ENCODE assay signal across 24 mouse cellular contexts in genomic region chr8:44687126-44687525, GRCm38 (mm10).
"Had no signal": no experiment of that assay in that cellular context is flagged by ENCODE, and none has a peak within 500 bp of the region (broad histone marks: within the 10 kb centered on the region; RNA-seq: fewer than 3 reads in every experiment).

No protein-coding gene starts in this region.

- ATAC-seq: hindbrain, embryonic 16.5 days; inflammation-experienced regulatory T-cells, adult 6 months; intestine, embryonic 15.5 days; intestine, postnatal 0 days had no signal

- H3K4me3 ChIP-seq: gastrocnemius, adult 2 months; heart, embryonic 10.5 days; heart, embryonic 12.5 days; hindbrain, embryonic 10.5 days; hindbrain, embryonic 12.5 days; intestine, embryonic 15.5 days; layer of hippocampus, adult 2 months; left cerebral cortex, adult 2 months; limb, embryonic 10.5 days; limb, embryonic 12.5 days had no signal

- H3K27me3 ChIP-seq: heart, embryonic 12.5 days; hindbrain, embryonic 12.5 days; intestine, embryonic 15.5 days; limb, embryonic 12.5 days had no signal

- H3K27ac ChIP-seq: gastrocnemius, adult 2 months; heart, embryonic 10.5 days; hindbrain, embryonic 10.5 days; hindbrain, embryonic 12.5 days; hindbrain, embryonic 14.5 days; intestine, embryonic 15.5 days; layer of hippocampus, adult 2 months; left cerebral cortex, adult 2 months; limb, embryonic 10.5 days; limb, embryonic 12.5 days had no signal

- H3K4me2 ChIP-seq: heart, embryonic 12.5 days; hindbrain, embryonic 12.5 days; hindbrain, embryonic 14.5 days; intestine, embryonic 15.5 days; limb, embryonic 12.5 days had no signal

- H3K9me3 ChIP-seq: heart, embryonic 10.5 days; hindbrain, embryonic 10.5 days; hindbrain, embryonic 12.5 days; intestine, embryonic 15.5 days; limb, embryonic 10.5 days; limb, embryonic 12.5 days had no signal

- H3K36me3 ChIP-seq: heart, embryonic 10.5 days; heart, embryonic 12.5 days; hindbrain, embryonic 10.5 days; hindbrain, embryonic 12.5 days; intestine, embryonic 15.5 days; limb, embryonic 10.5 days; limb, embryonic 12.5 days had no signal

- H3K4me1 ChIP-seq: hindbrain, embryonic 10.5 days; hindbrain, embryonic 12.5 days; intestine, embryonic 15.5 days; limb, embryonic 10.5 days; limb, embryonic 12.5 days had no signal

- DNase-seq: gastrocnemius, adult 2 months; gastrocnemius, postnatal 10 days; gastrocnemius, postnatal 25 days; heart, adult 18-20 months; heart, postnatal 10 days; heart, postnatal 4 days; kidney, adult 18-20 months; kidney, adult 8-10 months; kidney, postnatal 10 days; kidney, postnatal 25 days; kidney, postnatal 4 days had no signal

- H3K9ac ChIP-seq: heart, embryonic 12.5 days; hindbrain, embryonic 12.5 days; hindbrain, embryonic 14.5 days; intestine, embryonic 15.5 days; limb, embryonic 12.5 days had no signal
